Mouse (Mus musculus): ENCODE data around the gene Clic4. TPM values are rescaled to one million over a fixed set of nuclear protein-coding genes. Genes with fewer than 3 reads are reported as not detected.
A peak's percentile ranks its signal among the peaks of the same experiment; 100 is the strongest.
"Not testable (repeated sequence)": the region's sequence is repeated elsewhere in the genome, so short reads cannot be mapped to it uniquely, and the experiment has no call there.

Clic4 gene
- total RNA-seq, 2 experiments from 2014 or later: 16.9 to 33.9 TPM

DNA sequence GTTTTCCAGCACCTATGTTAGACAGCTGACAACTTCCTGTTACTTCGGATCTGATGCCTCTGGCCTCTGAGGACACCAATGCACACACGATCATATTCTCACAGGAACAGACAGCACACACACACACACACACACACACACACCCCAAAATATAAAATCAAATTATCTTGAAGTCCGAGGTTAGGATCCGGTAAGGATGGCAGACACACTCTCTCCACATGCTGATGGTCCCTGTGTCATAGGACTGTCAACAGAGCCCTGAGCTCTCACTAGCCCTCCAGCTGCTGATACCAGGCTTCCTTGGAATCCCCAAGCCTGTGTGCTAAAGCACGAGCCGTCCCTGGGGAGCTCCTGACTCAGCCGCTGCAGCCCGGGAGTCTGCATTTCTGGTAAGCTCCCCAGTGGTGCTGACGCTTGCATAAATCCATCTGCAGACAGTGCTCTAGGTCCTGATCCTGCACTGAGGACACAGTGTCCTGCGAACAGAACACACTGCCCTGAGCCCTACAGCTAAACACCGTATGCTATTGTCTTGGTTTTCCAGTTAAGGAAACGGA is 83.1 kb downstream of the Clic4 start:
- no peak for TF ChIP-seq CTCF (IDR thresholded peaks at IDR 0.05)
- Histone ChIP-seq H3K4me3 (no peak overlapping the region), H3K27ac (no peak overlapping the region)
- DNase-seq: peak; percentile 55
- intact Hi-C loops (cut with DNase I): no loop called here

DNA sequence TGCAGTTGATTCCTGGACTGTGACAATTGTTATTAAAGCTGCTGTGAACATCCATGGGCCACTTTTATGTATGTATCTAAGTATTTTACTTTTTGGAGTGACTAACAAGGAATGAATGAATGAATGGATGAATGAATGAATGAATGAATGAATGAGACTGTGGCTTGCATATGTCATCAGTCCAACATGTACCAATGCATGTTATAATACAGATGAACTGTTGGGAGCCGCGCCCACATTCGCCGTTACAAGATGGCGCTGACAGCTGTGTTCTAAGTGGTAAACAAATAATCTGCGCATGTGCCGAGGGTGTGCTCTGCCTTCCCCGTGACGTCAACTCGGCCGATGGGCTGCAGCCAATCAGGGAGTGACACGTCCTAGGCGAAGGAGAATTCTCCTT is 88.3 kb downstream of the Clic4 start:
- intact Hi-C loops (cut with DNase I); DNase-seq; H3K4me3 ChIP-seq; H3K27ac ChIP-seq: not testable (repeated sequence)

DNA sequence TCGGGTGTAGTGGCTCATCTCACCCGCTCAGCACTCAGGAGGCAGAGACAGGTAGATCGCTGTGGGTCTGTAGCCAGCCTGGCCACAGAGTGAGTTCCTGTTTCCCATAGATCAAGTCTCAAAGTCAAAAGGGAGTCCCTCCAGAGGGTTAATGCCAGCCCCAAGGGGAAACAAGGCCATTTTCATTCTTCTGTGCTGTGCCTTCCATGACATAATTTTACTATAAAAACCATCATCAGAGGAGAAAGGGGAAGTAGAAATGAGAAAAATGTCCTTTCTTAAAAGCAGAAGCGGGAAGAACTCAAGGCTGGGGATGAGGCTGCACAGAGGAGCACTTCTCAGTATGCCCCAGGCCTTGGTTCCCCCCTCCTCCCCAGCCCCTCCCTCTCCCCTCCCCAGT is 90.8 kb downstream of the Clic4 start:
- H3K27ac ChIP-seq: no peak overlapping the region
- no peak overlapping the region for H3K4me3 ChIP-seq
- no peak for DNase-seq
- no peak for TF ChIP-seq CTCF (IDR thresholded peaks at IDR 0.05)
- intact Hi-C loops (cut with DNase I): no loop called here

DNA sequence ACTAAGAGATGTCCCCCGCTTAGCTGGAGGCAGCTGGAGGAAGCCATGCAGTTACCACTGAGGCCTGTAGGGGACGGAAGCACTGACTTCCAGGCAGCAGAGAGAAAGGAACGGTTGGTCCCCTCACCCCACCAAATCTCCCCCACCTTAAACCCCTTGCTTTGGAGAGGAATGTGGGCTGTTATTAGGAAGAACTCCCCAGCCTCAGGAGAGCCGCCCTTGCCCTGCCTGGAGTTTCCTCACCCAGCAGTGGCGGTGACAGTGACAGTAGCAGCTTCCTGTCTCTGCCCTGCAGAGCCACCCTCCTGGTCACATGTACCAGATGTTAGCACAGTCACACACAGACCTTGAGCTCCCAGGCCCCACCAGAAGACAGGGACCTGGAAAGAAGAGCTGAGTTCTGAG is 93.5 kb downstream of the Clic4 start:
- H3K4me3 ChIP-seq: no peak overlapping the region
- no peak overlapping the region for H3K27ac ChIP-seq
- peak; percentile 49 for DNase-seq
- intact Hi-C loops (cut with DNase I): no loop called here
- TF ChIP-seq CTCF (IDR thresholded peaks at IDR 0.05): peak; percentile 62

DNA sequence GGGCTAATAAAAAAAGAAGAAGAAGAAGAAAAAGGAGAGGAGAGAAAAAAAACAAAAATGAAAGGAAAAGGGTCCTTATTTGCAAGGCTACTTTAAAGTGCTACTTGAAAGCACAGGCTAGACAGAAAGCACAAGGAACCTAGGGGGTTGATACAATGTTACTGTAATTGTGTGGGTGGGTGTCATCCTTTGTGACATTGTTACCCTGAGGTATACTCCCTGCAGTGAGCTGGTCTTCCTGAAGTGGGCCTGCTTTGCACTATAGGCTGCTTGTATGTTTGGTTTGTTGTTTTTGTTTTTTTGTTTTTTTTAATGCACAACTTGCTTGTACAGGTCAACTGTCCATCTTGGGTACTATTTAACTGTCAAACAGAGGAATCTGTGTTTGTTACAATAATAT is 95.0 kb downstream of the Clic4 start:
- DNase-seq: no peak
- intact Hi-C loops (cut with DNase I): no loop called here

DNA sequence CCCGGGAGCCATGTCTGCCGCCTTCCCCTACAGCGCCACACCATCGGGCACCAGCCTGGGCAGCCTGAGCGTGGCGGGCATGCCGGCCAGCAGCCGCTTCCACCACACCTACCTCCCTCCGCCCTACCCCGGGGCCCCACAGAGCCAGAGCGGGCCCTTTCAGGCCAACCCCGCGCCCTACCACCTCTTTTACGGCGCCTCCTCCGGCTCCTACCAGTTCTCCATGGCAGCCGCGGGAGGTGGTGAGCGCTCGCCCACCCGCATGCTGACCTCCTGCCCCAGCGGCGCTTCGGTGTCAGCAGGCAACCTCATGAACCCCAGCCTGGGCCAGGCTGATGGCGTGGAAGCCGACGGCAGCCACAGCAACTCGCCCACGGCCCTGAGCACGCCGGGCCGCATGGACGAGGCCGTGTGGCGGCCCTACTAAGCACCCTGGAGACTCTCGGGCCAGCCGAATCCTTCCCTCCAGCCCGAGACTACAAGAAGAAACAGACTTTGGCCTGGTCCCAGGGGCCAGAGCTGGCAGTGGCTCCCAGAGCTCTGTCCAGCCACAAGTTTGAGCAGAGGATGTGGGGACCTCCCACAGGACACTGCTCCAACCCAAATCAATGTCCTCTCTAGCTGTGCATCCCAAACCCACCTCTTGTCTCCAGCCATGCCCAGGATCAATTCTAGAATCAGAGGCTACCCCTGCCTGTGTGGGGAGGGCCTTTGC is 97.1 kb downstream of the Clic4 start:
- Histone ChIP-seq H3K4me3 (peak overlapping the region; percentile 47), H3K27ac (no peak overlapping the region)
- no peak for DNase-seq
- no peak for TF ChIP-seq CTCF (IDR thresholded peaks at IDR 0.05)
- intact Hi-C loops (cut with DNase I): no loop called here

More for the DNA sequence above, 95.0 kb downstream of the Clic4 start:
- H3K27ac ChIP-seq: no peak overlapping the region
- TF ChIP-seq CTCF (IDR thresholded peaks at IDR 0.05): no peak
- no peak overlapping the region for H3K4me3 ChIP-seq

DNA sequence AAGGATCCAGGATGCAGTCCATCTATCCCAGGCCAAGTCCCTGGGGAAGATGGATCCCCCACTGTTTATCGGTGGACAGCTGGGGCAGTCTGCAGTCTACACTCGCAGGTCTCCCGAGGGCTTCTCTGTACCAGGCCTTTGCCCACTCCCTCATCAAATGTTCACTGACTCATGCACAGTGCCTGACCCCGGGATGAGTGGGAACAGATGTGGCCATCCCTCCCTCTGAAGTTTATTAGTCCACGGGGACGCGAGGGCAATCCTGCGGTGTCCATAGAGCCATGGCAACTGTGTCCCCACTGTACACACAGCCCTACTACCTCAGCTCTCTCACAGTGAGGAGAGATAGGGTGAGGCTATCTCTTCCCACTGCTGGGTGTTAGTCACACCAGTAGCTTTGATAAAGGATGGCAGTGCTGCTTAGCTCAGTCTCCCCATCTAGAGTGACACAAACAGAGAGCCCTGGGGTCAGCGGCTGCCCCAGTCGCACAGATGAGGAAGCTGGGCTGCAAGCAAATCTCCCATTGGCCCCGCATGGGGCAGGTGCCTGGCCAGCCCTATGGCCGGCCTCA is 101.2 kb downstream of the Clic4 start:
- DNase-seq: no peak
- Histone ChIP-seq H3K27ac (no peak overlapping the region), H3K4me3 (no peak overlapping the region)
- intact Hi-C loops (cut with DNase I): no loop called here
- no peak for TF ChIP-seq CTCF (IDR thresholded peaks at IDR 0.05)

DNA sequence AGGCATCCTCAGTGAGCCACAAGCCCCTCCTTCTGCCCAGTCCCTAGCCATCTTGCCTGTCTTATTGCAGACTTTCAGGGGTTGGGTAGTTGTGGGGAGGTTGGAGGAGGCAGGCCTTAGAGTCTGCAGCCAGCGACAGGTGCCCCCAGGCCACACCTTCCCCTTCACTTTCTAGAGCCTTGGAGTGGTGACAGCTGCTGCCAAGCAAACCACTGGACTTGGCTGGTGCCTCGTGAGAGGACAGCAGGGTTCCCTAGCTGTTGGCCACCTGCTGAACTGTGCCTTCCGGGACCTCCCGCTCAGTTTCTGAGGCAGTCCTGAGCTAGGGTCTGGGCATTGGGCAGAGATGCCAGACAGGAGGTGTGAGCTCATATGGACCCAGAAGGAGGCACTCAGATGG is 103.1 kb downstream of the Clic4 start:
- Histone ChIP-seq H3K27ac (no peak overlapping the region), H3K4me3 (no peak overlapping the region)
- TF ChIP-seq CTCF (IDR thresholded peaks at IDR 0.05): no peak
- intact Hi-C loops (cut with DNase I): no loop called here
- DNase-seq: no peak

DNA sequence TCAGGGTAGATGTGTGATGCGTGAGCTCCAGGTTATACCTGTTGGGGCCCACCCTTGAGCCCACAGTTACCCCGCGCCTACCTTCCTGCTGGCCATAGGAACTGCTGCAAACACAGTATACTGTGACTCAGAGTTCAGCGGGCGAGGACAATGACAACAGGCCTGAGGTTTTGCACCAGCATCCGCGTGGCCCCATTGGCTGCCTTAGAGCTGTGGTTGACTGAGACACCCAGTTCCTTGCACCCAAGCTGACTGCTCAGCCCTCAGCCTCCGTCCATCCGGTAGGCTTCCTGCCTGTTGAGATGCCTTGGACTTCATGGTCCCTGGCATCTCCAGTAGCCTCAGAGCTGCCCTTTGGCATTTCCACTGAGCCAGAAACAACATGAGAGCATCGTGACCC is 103.5 kb downstream of the Clic4 start:
- intact Hi-C loops (cut with DNase I): no loop called here

DNA sequence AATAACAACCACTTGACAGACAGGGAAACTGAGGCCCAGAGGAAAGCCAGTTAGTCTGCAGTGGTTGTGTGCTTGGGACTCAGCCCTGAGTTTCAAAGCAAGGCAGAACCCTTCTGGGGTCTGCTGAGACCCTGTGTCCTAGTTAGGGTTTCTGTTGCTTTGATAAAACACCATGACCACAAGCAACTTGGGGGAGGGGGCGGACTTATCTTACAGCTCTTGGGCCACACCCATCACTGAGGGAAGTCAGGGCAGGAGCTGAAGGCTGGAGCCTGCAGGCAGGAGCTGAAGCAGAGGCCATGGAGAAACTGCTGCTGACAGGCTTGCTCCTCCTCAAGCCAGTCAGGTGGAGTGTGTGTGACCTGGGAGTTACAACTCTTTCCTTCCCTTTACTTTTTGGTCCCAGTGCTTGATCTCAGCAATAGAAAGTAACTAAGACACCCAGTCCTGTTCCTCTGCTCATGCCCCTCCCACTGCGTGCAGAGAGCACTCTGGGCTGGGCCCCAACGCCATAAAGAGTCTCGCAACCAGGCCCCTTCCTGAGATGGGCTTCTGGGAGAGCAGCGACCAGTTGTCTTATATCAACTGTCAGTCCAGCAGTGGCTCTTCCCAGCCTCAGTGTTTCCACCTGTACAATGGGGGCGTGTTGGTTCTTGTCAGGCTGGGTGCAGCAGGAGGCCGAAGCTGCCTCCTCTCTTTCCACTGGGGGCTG is 104.6 kb downstream of the Clic4 start:
- no peak for DNase-seq
- TF ChIP-seq CTCF (IDR thresholded peaks at IDR 0.05): no peak
- Histone ChIP-seq H3K27ac (no peak overlapping the region), H3K4me3 (no peak overlapping the region)
- intact Hi-C loops (cut with DNase I): no loop called here

More for the DNA sequence above, 103.5 kb downstream of the Clic4 start:
- no peak for DNase-seq
- no peak overlapping the region for H3K27ac ChIP-seq
- TF ChIP-seq CTCF (IDR thresholded peaks at IDR 0.05): no peak
- no peak overlapping the region for H3K4me3 ChIP-seq

DNA sequence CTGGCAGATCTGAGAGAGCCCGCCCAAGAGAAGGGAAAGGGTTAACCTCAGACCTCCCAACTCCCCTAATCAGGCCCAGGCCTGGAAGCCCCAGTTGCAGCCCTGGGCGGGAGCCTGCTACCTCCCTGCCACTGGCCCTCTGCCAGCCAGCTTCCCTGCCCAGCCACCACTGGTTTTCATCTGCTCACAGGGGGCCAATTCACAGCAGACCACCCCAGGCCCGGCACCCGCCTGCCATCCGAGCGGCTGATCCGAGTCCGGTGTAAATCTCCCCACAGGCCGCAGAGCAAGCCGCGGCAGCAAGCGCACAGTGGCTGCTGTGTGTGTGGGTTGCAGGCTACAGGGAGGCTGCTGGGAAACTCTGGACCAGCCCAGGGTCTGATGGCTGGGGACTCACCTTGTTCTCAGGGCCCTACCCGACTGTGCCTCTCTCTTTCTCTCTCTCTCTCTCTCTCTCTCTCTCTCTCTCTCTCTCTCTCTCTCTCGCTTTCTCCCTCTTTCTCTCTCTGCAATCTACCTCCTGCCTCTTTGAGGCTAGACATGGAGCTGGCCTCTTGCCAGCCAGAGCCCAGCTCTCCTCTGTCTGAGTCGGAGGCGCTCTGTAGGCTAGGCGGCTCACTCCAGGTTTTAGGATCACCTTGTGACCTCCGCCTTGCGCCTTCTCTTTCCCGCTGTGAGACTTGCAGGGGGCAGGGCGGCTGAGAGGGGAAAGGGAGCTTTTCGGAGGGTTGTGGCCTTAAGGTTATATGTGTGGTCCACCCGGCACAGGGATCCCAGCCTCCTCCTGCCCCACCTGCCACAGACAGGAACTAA is 106.0 kb downstream of the Clic4 start:
- Histone ChIP-seq H3K27ac (no peak overlapping the region), H3K4me3 (no peak overlapping the region)
- no peak for DNase-seq
- TF ChIP-seq CTCF (IDR thresholded peaks at IDR 0.05): no peak
- intact Hi-C loops (cut with DNase I): no loop called here

DNA sequence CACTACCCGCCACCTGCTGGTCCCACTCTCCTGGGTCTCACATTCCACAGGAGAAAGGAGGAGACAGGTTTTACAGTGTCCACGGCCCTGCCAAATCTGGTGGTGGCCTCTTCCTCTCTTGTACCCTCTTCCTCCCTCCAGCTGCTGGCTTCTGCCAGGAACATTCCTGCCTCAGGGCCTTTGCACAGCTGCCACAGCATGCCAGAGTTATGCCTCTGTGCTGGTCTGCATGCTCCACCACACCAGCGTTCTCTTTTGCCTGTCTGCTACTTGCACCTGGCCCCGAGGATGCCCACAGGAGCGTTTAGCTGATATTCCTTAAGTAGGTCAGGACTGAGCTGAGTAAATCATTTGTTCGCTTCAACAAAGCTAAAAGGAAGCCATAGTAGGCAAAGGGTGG is 106.9 kb downstream of the Clic4 start:
- DNase-seq: no peak
- no peak overlapping the region for H3K27ac ChIP-seq
- TF ChIP-seq CTCF (IDR thresholded peaks at IDR 0.05): no peak
- H3K4me3 ChIP-seq: no peak overlapping the region
- intact Hi-C loops (cut with DNase I): no loop called here

Other genes starting within 250 kb of the Clic4 start
- under 1 TPM in 1 of 2 experiments, not detected in 1; 0.17 TPM for gene Runx3, start 152.2 kb downstream of the Clic4 start, total RNA-seq (2021)
- 10 to 100 TPM; 68.8 to 71.7 TPM for gene Srrm1, start 80.5 kb upstream of the Clic4 start, total RNA-seq (2021)
- gene Ncmap, start 125.4 kb upstream of the Clic4 start, total RNA-seq (2021): 1 to 10 TPM; 1.5 TPM
- 1 to 10 TPM; 3.1 to 4.0 TPM for gene Rcan3, start 161.0 kb upstream of the Clic4 start, total RNA-seq (2021)
- gene Stpg1, start 222.0 kb upstream of the Clic4 start, total RNA-seq (2021): not detected
- 10 to 100 TPM; 17.3 to 18.4 TPM for gene Nipal3, start 222.2 kb upstream of the Clic4 start, total RNA-seq (2021)